Mouse (Mus musculus) midbrain, embryonic 12.5 days (tissue): ENCODE data around the gene Mgst2. TPM values are rescaled to one million over a fixed set of nuclear protein-coding genes. Genes with fewer than 3 reads are reported as not detected.

Experiments used
- ATAC-seq: fragments of 200-750 bp; cut with Nextera tagmentation; 2 replicates; pipeline ENCODE4 v1.8.0; 2017; ENCODE audit warnings: low read depth, moderate TSS enrichment, moderate library complexity; ENCODE audit not compliant: low FRiP score
- H3K27ac ChIP-seq: fragments of 300-500 bp; sonication (generic); replicated peaks from 2 replicates; pipeline ENCODE4 v1.5.1; 2016; ENCODE audit warnings: mild to moderate bottlenecking
- H3K27me3 ChIP-seq: fragments of 300-500 bp; sonication (generic); 2 replicates; pipeline ENCODE4 v1.6.1; 2016; ENCODE audit warnings: mild to moderate bottlenecking
- H3K36me3 ChIP-seq: fragments of 300-500 bp; sonication (generic); 2 replicates; pipeline ENCODE4 v1.6.1; 2016
- H3K4me1 ChIP-seq: fragments of 300-500 bp; sonication (generic); 2 replicates; pipeline ENCODE4 v1.6.1; 2016
- H3K4me2 ChIP-seq: fragments of 300-500 bp; sonication (generic); replicated peaks from 2 replicates; pipeline ENCODE4 v1.6.1; 2016; ENCODE audit warnings: mild to moderate bottlenecking, moderate library complexity
- H3K4me3 ChIP-seq: fragments of 300-500 bp; sonication (generic); 2 replicates; pipeline ENCODE4 v1.5.1; 2016; ENCODE audit warnings: mild to moderate bottlenecking
- H3K9ac ChIP-seq: fragments of 300-500 bp; sonication (generic); replicated peaks from 2 replicates; pipeline ENCODE4 v1.6.1; 2016; ENCODE audit warnings: mild to moderate bottlenecking, moderate library complexity
- H3K9me3 ChIP-seq: fragments of 300-500 bp; sonication (generic); 2 replicates; pipeline ENCODE4 v1.6.1; 2016; ENCODE audit warnings: mild to moderate bottlenecking
- WGBS: fragments of 180-500 bp; shearing (Covaris S2); methylation state at CpG from one replicate; pipeline ENCODE4 v1.1.7; 2016; 5-methylcytosine and 5-hydroxymethylcytosine counted together
- polyA plus RNA-seq: library from polyadenylated mRNA; unstranded; fragments of >200 nt; fragmentation: Nextera tagmentation; extraction: Ambion mirVana; gene quantifications from 2 replicates; pipeline ENCODE4 v1.2.1, GENCODE M21; 2016

Gene Mgst2
- polyA plus RNA-seq, 1 experiment from 2014 or later, result 0.45 TPM

DNA sequence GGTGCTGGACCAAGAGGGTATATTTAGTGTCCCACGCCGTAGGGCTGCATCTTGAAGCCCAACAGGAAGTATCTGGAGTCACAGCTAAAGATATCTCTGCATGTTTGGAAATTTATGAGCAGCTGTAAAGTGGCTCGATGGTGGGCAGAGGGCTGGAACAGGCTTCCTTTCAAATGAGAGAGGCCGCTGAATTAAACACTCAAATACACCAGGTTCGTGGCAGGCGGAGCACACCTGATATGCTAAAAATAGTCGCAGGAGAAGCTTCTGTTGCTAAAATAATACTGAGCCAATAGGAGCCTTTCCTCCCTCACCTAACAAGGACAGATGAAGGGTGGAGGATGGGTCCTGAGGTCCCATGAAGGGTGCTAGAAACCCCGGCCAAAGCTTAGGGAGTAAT lies 67.8 kb downstream of the Mgst2 start:
- Histone ChIP-seq H3K27me3 (no peaks in the 10 kb centered on the region), H3K4me1 (peaks cover 35% of the 10 kb centered on the region), H3K4me2 (no peak overlapping the region), H3K4me3 (no peak overlapping the region), H3K9ac (no peak overlapping the region), H3K36me3 (no peaks in the 10 kb centered on the region), H3K9me3 (no peaks in the 10 kb centered on the region), H3K27ac (peak overlapping the region; percentile 49)
- no peak for ATAC-seq
- WGBS, result 80% methylated on average over 8 of the region's 8 CpGs

DNA sequence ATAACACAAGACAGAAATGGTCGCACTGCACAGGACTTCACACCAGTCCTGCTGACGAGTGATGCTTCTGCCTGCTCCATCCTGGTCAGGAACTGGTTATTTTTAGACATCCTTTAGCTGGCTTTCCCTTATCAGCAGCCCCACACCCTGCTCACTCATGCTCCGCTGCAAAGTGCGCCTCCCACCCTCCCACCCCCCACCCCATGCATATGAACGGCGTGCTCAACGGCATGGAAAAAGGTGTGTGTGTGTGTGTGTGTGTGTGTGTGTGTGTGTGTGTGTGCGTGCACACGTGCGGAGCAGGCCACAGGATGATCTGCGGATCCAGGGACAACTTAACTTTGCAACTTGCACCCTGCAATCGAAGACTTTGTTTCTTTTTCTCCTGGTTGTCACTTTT lies 68.3 kb downstream of the Mgst2 start:
- Histone ChIP-seq H3K27me3 (no peaks in the 10 kb centered on the region), H3K4me1 (peaks cover 36% of the 10 kb centered on the region), H3K4me2 (no peak overlapping the region), H3K36me3 (no peaks in the 10 kb centered on the region), H3K9ac (no peak overlapping the region), H3K4me3 (no peak overlapping the region), H3K9me3 (no peaks in the 10 kb centered on the region), H3K27ac (no peak overlapping the region; the same call in 1 of the 2 replicates)
- 0 out of 2 replicates have a peak, but pooled peaks have one; percentile 16 for ATAC-seq
- 83% methylated on average over 11 of the region's 12 CpGs for WGBS

DNA sequence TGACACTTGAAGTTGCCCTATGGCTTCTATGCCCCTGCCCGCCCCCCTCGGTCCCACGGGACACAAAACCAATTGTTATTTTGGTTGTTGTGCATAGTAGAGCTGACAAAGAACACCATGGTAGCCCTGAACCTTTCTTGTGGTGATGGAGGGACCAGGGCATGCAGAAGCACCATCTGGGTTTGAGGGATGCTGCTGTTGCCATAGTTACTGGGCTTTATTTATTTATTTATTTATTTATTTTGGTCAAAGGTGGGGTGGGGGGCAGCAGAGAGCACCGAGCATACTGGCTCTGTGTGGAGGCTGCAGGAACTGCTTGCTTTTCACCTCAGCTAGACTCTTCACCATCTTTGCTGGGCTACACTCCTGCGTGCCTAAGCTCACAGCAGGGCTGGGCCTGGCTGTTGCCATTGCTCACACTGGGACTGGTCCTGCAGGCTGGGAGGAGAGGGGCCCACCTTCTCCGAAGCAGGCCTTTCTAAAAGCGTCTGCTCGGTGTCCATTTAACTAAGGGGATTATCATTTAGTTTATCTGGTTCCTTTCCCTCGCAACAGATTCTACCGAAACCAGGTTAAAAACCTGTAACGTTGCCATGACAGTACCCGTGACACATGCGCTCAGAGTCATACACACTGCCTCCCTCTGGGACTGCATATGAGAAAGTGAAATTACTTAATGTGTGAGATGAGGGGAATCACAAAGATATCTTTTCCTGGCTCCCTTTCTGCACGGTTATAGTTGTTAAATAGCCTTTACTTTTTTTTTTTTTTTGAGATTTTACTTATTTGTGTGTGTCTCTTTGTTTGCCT lies 69.2 kb downstream of the Mgst2 start:
- Histone ChIP-seq H3K27ac (no peak overlapping the region; the same call in none of the 2 replicates), H3K4me2 (no peak overlapping the region), H3K9ac (no peak overlapping the region), H3K36me3 (no peaks in the 10 kb centered on the region), H3K9me3 (no peaks in the 10 kb centered on the region), H3K27me3 (no peaks in the 10 kb centered on the region), H3K4me3 (no peak overlapping the region), H3K4me1 (peaks cover 36% of the 10 kb centered on the region)
- WGBS, result 40% methylated on average over 14 of the region's 14 CpGs
- peak; percentile 64; the same call in 1 of the 2 replicates for ATAC-seq

DNA sequence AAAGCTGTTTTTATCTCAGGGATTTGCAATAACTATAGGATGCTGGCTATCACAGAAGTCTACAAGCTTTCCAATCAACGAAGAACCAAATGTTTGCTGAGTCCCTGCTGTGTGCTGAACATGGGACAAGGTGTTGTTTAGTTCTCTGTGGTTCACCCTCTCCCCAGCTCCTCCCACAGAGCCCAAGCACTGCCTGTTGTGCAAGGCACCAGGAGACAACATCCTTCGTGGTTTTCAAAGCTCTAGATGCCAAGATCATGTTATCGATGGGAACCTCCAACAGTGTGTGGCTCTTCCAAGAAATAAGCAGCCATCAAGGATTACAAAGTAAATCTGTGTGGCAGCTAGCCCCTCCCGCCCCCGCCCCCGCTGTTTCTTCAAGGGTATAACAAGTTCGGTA lies 70.5 kb downstream of the Mgst2 start:
- no peak overlapping the region for H3K4me2 ChIP-seq
- ATAC-seq, result no peak
- H3K9ac ChIP-seq, result no peak overlapping the region
- H3K27me3 ChIP-seq, result no peaks in the 10 kb centered on the region
- no peak overlapping the region; the same call in 1 of the 2 replicates for H3K27ac ChIP-seq
- no peak overlapping the region for H3K4me3 ChIP-seq
- no peaks in the 10 kb centered on the region for H3K36me3 ChIP-seq
- WGBS, result 93% methylated on average over 7 of the region's 7 CpGs
- peaks cover 36% of the 10 kb centered on the region for H3K4me1 ChIP-seq
- no peaks in the 10 kb centered on the region for H3K9me3 ChIP-seq

DNA sequence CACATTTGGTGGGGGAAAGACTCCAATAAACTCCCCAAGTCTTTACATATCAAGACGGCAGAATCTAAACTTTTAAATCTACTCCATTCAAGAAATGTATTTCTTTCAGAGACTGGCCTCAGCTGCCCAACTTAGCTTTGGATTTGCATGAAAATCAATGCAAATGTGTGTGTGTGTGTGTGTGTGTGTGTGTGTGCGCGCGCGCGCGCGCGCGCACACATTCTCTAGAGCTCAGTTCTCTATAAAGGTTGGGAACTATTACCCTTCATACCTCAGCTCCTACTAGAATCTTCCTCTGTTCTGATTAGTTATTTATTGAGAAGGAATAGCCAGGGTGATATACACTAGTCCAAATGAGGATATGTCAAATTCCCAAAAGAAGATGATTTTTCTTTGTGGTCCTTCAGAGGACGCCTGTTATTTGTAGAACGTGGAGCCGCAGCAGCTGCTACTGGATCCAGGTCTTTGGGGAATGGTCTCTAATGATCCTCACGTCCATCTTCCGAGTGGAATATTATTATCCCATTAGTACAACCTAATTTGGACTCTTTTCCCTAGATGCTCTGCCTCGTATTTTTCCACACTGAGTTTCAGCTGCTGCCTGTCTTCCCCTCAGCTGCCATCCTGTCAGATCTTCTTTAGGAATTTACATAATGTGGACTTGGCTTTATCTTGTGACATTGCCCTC lies 71.9 kb downstream of the Mgst2 start:
- no peaks in the 10 kb centered on the region for H3K36me3 ChIP-seq
- H3K9me3 ChIP-seq, result no peaks in the 10 kb centered on the region
- WGBS, result 70% methylated on average over 16 of the region's 16 CpGs
- H3K27me3 ChIP-seq, result no peaks in the 10 kb centered on the region
- ATAC-seq, result peak; percentile 48; the same call in 1 of the 2 replicates
- H3K27ac ChIP-seq, result peak overlapping the region; percentile 75
- H3K4me3 ChIP-seq, result no peak overlapping the region
- H3K4me1 ChIP-seq, result peaks cover 36% of the 10 kb centered on the region
- H3K9ac ChIP-seq, result no peak overlapping the region
- H3K4me2 ChIP-seq, result no peak overlapping the region

Other genes with a start within 250 kb of the Mgst2 start
- gene Naa15, start 245.2 kb upstream of the Mgst2 start, polyA plus RNA-seq, result 70.7 and 75.8 TPM in 2 replicates
- gene Rab33b, start 176.4 kb upstream of the Mgst2 start, polyA plus RNA-seq, result 17.9 and 19.7 TPM in 2 replicates
- gene Setd7, start 99.5 kb upstream of the Mgst2 start, polyA plus RNA-seq, result 3.5 and 4.4 TPM in 2 replicates